Mouse (Mus musculus) ovary, postnatal 36 days (tissue): ENCODE results near the gene Card10.

Source experiments
- DNase-seq: peaks from one replicate; pipeline ENCODE4 v3.0.0; 2022; ENCODE audit warnings: low spot score, mixed read lengths

Card10 gene

GRCm38 (mm10) chr15:78735431-78736180 lies 67.2 kb downstream of the Card10 start:
- no peak for DNase-seq

DNA sequence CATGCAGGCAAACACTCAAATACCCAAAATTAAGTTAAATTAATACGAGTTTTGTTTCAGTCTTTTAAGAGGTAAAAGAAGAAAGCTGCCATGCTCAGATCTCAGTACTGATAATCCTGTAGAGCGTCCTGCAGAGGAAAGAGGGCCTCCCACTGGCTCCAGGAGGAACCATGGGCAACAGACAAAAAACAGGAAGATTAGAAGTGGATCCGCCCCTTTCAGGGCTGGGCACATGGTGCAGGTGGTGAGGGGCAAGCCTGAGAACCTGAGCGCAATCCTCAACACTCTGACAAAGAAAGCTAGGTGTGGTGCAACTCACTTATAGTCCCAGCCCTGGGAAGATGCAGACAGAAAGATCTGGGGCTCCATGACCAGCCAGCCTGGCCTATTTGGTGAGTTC lies 71.0 kb downstream of the Card10 start:
- no peak for DNase-seq

- no peak for DNase-seq
These were observed 72.4 kb downstream of the Card10 start for GRCm38 (mm10) chr15:78730315-78731049.

DNA sequence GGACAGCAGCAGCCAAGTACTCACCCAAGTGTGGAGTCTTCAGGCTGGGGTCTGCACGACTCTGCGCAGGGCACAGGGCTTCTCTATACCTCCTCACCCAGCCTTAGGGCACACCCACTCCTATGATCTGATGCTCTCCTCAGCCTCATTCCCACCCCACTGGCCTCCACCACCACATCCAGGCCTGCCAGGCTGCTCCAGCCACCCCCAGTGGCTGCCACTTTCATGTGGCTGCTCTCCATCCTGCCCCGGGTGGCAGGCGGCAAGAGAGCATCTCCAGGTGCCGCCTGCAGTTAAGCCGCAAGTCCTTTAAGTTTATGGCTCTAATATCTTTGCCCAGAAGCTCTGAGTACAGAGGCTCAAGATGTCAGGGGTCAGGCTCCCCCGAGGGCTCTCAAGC lies 76.1 kb downstream of the Card10 start:
- no peak for DNase-seq
